Mouse (Mus musculus) intestine, postnatal 0 days (tissue): ENCODE results near the gene Tbccd1. TPM values are rescaled to one million over a fixed set of nuclear protein-coding genes. Genes with fewer than 3 reads are reported as not detected.

Source experiments
- ATAC-seq: fragments of 200-750 bp; cut with Nextera tagmentation; 2 replicates; pipeline ENCODE4 v1.8.0; 2017; ENCODE audit warnings: mild to moderate bottlenecking, moderate TSS enrichment, moderate library complexity
- H3K27ac ChIP-seq: fragments of 300-500 bp; sonication (generic); 2 replicates; pipeline ENCODE4 v1.5.1; 2014; ENCODE audit warnings: mild to moderate bottlenecking, low read depth, low read length, moderate library complexity
- H3K27me3 ChIP-seq: fragments of 300-500 bp; sonication (generic); replicated peaks from 2 replicates; pipeline ENCODE4 v1.6.1; 2014; ENCODE audit warnings: low read length, mixed read lengths; ENCODE audit not compliant: control insufficient read depth, insufficient read depth
- H3K36me3 ChIP-seq: fragments of 300-500 bp; sonication (generic); 2 replicates; pipeline ENCODE4 v1.6.1; 2014; ENCODE audit warnings: mild to moderate bottlenecking, moderate library complexity; ENCODE audit not compliant: control insufficient read depth, insufficient read depth
- H3K4me1 ChIP-seq: fragments of 300-500 bp; sonication (generic); replicated peaks from 2 replicates; pipeline ENCODE4 v1.6.1; 2014; ENCODE audit warnings: antibody characterized with exemption, low read length, mixed read lengths; ENCODE audit not compliant: control insufficient read depth, insufficient read depth
- H3K4me2 ChIP-seq: fragments of 300-500 bp; sonication (generic); replicated peaks from 2 replicates; pipeline ENCODE4 v1.6.1; 2014; ENCODE audit warnings: low read depth, mild to moderate bottlenecking, moderate library complexity
- H3K4me3 ChIP-seq: fragments of 300-500 bp; sonication (generic); 2 replicates; pipeline ENCODE4 v1.5.1; 2014; ENCODE audit warnings: low read depth, low read length
- H3K9ac ChIP-seq: fragments of 300-500 bp; sonication (generic); 2 replicates; pipeline ENCODE4 v1.6.1; 2014; ENCODE audit warnings: mild to moderate bottlenecking, low read depth, low read length
- H3K9me3 ChIP-seq: fragments of 300-500 bp; sonication (generic); 2 replicates; pipeline ENCODE4 v1.6.1; 2016; ENCODE audit warnings: mixed run types; ENCODE audit not compliant: control insufficient read depth
- CTCF ChIP-seq: sonication (generic); IDR thresholded peaks from 2 replicates; pipeline ENCODE4 v1.5.1; 2016; ENCODE audit warnings: low read depth, mild to moderate bottlenecking, control low read depth, antibody characterized with exemption, moderate library complexity
- WGBS: fragments of 180-500 bp; shearing (Covaris S2); extraction: QIAGEN DNeasy Blood & Tissue Kit; methylation state at CpG from one replicate; pipeline ENCODE4 v1.1.7; 2014; 5-methylcytosine and 5-hydroxymethylcytosine counted together
- polyA plus RNA-seq: library from polyadenylated mRNA; unstranded; fragments of >200 nt; fragmentation: Nextera tagmentation; extraction: Ambion mirVana; gene quantifications from 2 replicates; pipeline ENCODE4 v1.2.1, GENCODE M21; 2015

Gene Tbccd1
- polyA plus RNA-seq, result 14.0 and 14.7 TPM in 2 replicates

DNA sequence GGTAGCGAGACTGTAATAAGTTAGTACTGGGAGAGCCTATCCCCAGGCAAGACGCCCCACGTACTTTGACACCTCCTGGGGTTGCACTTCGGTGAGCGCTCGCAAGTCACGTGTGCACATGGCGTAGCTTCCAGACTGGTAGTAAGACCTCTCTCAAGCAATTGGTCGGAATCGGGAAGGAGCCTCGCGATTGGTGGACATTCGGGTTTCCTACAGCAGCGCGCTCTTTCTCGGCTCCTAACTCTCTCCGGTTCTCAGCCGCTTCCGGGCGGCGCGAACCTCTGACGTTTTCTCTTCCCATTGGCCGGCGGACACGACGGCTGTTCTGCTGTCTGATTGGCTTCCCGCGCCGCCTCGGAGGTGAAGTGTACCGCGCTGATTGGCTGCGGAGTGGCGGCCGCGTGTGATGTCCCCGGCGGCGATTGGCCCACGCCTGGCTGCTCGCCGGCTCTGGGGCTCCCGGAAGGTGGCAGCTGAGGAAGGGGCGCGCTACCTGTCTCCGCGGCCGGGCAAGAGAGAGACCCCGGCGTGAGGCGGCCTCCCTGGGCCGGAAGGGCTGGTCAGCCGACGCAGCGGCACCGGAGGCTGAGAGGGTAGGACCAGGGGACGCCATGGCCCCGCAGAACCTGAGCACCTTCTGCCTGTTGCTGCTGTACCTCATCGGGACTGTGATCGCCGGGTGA is at the start of gene Tbccd1, which contains the start of gene Dnajb11:
TSS of gene Tbccd1 (minus strand) at position 239 of the 683 bp plus-strand sequence.
TSS of gene Dnajb11 (plus strand) at position 415 of the 683 bp plus-strand sequence.
- no peaks in the 10 kb centered on the region for H3K9me3 ChIP-seq
- no peaks in the 10 kb centered on the region for H3K27me3 ChIP-seq
- peak within 1 kb of the TSS; percentile 88 for H3K9ac ChIP-seq
- no peak for TF ChIP-seq CTCF
- peak; percentile 99 for ATAC-seq
- H3K4me2 ChIP-seq, result peak within 1 kb of the TSS; percentile 91
- peak within 1 kb of the TSS; percentile 91 for H3K27ac ChIP-seq
- H3K4me1 ChIP-seq, result 0 out of 2 replicates have a peak, but pooled peaks cover 3% of the 10 kb centered on the region
- peaks cover 2% of the 10 kb centered on the region; the same call in 1 of the 2 replicates for H3K36me3 ChIP-seq
- peak within 1 kb of the TSS; percentile 81 for H3K4me3 ChIP-seq
- under 1% methylated on average over 61 of the region's 62 CpGs for WGBS

DNA sequence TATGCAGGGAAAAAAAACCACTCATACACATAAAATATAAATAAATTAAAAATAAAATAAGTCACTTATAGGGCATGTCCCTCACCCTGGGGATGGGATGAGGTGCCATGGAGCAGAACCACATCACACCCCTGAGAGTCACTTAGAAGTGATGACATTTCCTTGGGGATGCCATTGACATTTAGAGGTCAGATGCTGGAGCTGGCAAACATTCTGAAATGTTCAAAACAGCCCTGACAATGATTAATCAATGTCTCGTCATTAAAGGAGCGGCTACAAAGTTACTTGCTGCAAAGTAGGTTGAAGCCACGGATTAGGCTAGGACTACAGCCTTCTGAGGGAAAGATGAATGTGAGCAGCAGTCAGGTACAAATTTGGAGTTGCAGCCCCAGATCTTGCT is 43.9 kb upstream of the Tbccd1 start:
- H3K36me3 ChIP-seq, result no peaks in the 10 kb centered on the region
- no peak overlapping the region for H3K4me3 ChIP-seq
- no peaks in the 10 kb centered on the region for H3K27me3 ChIP-seq
- WGBS, result 51% methylated on average over 3 of the region's 3 CpGs
- H3K4me1 ChIP-seq, result no peaks in the 10 kb centered on the region
- H3K9me3 ChIP-seq, result no peaks in the 10 kb centered on the region
- no peak overlapping the region for H3K9ac ChIP-seq
- no peak for TF ChIP-seq CTCF
- no peak overlapping the region for H3K27ac ChIP-seq
- no peak for ATAC-seq
- H3K4me2 ChIP-seq, result no peak overlapping the region

DNA sequence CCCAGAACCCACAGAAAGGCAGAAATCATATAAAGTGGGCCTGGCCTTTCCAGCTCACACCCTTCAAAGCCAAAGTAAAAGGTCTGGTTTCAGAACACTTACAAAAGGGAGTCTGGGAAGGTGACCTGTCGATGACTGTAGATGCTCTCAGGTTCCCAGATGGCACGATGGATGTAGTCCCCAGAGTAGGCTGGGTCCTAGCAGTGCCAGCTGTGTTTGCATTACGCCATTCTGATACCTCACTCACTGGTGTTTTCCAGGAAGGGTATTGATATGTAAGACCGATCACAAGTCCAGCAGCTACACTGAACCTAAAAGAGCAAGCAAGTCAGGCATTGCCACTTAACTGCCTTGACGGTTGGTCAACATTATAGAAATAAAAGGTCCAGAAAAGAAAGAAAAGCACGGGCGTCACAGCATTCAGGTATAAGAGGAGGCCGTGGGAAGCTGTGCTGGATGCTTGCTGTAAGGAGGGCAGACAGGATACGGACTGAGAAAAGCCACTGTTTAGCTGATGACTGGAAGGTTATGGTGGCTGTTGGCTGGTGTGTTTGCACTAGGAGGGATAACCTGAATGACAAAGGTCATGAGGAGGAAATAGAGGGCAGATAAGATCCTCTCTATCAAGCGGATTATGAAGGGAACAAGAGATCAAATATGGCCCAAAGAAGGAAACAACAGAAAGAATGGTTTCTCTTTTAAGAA is 42.5 kb upstream of the Tbccd1 start:
- no peaks in the 10 kb centered on the region for H3K27me3 ChIP-seq
- WGBS, result 64% methylated on average over 10 of the region's 10 CpGs
- no peak overlapping the region for H3K27ac ChIP-seq
- no peak overlapping the region for H3K9ac ChIP-seq
- no peak overlapping the region for H3K4me2 ChIP-seq
- ATAC-seq, result no peak
- no peaks in the 10 kb centered on the region for H3K9me3 ChIP-seq
- H3K4me1 ChIP-seq, result no peaks in the 10 kb centered on the region
- TF ChIP-seq CTCF, result no peak
- no peak overlapping the region for H3K4me3 ChIP-seq
- H3K36me3 ChIP-seq, result no peaks in the 10 kb centered on the region

DNA sequence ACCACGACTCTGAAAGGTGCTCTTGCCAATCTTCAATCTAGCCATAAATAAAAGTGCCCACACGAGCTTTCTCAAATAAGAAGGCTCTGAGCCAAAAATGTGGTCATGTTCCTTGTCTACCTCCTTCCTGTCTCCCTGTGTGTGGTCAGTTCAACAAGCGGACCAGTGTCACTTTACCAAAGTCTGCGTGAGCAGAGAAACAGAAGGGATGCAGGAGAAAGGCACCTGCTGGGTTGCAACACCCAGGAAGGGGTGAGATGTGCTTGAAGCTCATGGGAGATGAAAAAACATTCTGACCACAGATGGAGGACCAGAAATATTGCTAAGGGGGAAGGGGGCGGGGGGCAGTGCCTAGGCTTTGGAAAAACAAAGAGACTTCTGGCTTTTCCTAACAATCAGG is 41.9 kb upstream of the Tbccd1 start:
- Histone ChIP-seq H3K4me2 (no peak overlapping the region), H3K9me3 (no peaks in the 10 kb centered on the region)
- 52% methylated on average over 5 of the region's 5 CpGs for WGBS

DNA sequence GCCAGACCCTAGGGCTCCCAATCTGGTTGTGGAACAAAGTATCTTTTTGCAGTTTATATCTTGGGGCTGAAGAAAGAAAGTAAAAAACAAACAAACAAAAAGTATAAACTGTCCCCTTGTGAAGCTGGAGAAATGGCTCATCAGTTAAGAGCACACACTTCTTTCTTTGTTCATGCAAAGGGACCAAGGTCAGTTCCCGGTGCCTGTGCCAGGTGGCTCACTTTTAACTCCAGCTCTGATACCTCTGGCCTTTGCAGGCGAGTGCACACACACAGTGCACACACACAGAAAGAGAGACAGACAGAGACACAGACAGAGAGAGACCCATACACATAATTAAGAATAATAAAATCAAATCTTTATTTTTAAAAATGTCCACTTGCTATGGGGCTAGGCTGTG is 39.1 kb upstream of the Tbccd1 start:
- TF ChIP-seq CTCF, result no peak
- Histone ChIP-seq H3K9ac (no peak overlapping the region), H3K4me2 (no peak overlapping the region), H3K9me3 (no peaks in the 10 kb centered on the region), H3K4me3 (no peak overlapping the region), H3K27me3 (no peaks in the 10 kb centered on the region), H3K36me3 (no peaks in the 10 kb centered on the region), H3K27ac (no peak overlapping the region), H3K4me1 (no peaks in the 10 kb centered on the region)
- 59% methylated on average over 2 of the region's 2 CpGs for WGBS
- no peak for ATAC-seq

More for the DNA sequence above, 41.9 kb upstream of the Tbccd1 start:
- Histone ChIP-seq H3K4me3 (no peak overlapping the region), H3K27me3 (no peaks in the 10 kb centered on the region), H3K4me1 (no peaks in the 10 kb centered on the region), H3K27ac (no peak overlapping the region), H3K9ac (no peak overlapping the region), H3K36me3 (no peaks in the 10 kb centered on the region)
- TF ChIP-seq CTCF, result no peak
- ATAC-seq, result no peak

DNA sequence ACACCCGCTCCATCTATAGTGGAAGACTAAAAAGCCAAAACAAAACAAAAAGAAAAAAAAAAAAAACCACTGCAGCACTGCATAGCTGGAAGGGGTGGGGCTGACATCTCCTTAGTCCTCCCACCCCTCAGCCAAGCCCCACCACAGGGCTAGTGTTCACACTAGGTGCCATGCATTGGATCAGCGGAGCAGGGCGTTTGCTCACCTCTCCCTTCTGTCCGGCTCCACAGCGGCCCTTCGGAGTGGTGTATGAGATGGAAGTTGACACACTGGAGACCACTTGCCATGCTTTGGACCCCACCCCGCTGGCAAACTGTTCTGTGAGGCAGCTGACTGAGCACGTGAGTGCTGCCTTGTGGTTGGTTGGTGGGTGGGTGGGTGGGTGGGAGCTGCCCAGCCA is 36.6 kb upstream of the Tbccd1 start:
- ATAC-seq, result no peak
- Histone ChIP-seq H3K36me3 (no peaks in the 10 kb centered on the region), H3K4me2 (no peak overlapping the region), H3K9ac (no peak overlapping the region), H3K9me3 (no peaks in the 10 kb centered on the region), H3K27ac (no peak overlapping the region), H3K27me3 (no peaks in the 10 kb centered on the region), H3K4me3 (no peak overlapping the region), H3K4me1 (no peaks in the 10 kb centered on the region)
- TF ChIP-seq CTCF, result no peak
- WGBS, result 68% methylated on average over 7 of the region's 8 CpGs
